Mouse (Mus musculus) right cerebral cortex, postnatal 25 days (tissue): ENCODE data around the gene Fbln1.

Experiments
- DNase-seq: peaks from one replicate; pipeline ENCODE4 v3.0.0; 2022

The Fbln1 gene

DNA sequence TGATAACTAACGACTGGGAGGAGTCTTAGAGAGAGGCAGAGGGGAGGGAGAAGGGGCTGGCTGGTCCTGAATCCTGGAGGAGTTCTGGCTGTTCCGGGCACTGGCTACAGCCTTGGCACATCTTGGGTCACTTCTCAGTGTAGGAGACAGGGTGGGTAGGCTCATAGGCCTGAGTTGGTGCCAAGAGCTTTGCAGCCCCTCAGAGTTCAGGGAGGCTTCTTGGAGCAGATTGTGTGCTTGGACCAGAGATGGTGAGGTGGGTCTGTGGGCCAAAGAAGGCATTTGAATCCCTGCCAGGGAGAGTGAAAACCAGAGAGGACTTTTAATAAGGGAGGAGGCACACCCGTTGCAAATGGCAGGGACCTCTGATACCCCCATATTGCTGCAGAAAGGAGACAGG, 1.3 kb downstream of the Fbln1 start:
- no peak for DNase-seq

DNA sequence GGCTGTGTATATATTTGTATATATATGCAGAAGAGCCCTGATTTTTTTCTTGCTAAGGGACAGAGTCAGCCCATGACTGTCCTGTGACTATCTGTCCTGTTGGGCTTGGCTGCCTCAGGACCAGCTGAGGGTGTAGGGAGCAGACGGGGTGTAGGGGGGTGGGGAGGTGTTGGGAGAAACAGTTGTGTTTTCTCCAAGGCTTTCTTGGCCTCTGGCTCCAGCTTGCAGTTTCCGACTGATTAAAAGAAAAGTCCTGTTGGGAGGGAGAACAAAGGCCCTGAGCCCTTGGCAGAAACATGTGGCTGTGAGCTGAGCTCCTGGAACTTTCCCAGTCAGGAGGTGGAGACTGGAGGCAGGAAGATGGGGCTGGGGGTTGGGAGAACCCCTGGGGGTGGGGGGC, 2.0 kb downstream of the Fbln1 start:
- DNase-seq = peak; percentile 17

DNA sequence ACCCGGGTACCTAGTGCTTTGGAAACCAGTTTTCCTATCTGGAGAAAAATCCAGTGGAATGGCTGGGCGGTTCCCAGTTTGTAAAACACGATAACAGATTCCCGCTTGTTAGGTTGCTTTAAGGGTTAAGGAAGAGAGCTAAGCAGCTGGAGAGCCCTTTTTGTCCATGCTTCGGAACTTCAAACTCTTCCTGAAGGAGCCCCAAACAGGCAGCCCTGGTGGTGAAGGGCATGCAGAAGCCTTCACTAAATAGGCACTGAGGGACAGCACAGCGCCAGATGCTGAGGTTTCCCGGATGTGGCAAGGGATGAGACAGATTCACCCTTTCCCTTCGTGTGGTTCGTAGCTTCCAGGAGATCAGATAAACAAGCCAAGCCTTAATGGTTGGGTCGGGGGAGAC, 2.6 kb downstream of the Fbln1 start:
- DNase-seq = no peak

DNA sequence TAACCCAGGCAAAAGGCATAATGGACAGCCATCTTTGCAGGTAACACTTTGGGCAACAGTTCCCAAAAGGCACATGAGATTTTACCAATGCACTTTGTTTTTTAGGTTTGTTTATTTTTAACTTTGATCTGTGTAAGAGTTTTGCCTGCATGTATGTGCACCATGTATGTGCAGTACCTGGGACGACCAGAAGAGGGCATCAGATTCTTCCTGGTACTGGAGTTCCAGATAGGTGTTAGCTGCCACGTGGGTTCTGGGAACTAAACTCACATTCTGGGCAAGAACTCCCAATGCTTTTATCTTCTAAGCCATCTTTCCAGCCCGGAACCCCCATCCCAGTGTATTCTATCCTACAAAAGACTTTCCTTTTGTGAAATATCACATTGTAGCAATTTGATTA, 3.6 kb downstream of the Fbln1 start:
- DNase-seq = no peak

DNA sequence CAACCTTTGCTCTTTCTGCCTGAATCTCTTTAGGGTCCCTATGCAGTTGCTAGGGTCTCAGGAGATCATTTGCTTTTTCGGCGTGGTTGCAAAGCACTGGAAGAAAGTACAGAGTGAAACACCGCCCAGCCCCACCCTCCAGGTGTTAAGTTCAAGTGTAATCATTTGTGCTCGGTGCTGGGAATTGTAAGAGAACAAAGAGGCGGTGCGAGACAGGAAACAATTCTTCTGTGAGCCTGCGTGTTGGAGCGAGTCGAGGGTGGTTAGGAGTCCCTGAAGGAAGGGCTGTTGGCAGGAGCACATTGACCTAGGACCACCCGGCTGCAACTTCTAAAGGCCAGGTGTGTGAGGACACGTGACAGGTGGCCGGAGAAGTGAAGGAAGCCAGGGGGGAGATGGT, 4.9 kb downstream of the Fbln1 start:
- no peak for DNase-seq

DNA sequence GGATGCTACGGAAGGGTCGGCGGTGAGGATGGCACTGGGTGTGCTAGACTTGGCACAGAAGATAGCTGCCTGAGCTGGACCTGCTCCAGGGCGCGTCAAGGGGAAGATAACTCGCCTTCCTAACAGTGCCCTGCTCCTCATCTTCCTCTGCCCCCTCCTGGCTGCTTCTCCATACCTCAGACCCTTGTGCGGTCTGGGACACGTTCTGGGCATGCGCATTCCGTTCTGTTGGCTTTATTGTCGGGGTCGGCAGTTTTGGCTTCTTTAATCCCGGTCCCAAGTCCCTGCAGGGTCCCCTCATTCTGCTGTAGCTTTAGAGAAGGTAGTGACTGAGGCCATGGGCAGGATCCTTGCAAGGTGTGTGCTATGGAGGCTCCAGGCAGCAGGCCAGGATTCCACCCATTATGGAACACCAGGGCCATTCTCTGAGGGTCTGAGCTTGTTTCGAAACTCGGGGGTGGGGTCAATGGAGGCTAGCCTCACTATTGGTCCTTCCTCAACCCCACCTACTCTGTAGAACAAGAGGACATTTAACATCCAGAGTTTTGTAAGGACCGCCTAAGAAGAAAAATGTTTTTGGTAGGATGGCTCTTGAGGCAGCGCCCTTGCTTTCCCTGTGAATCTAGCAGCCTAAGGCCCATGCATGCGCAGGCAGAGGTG, 5.5 kb downstream of the Fbln1 start:
- DNase-seq = no peak

DNA sequence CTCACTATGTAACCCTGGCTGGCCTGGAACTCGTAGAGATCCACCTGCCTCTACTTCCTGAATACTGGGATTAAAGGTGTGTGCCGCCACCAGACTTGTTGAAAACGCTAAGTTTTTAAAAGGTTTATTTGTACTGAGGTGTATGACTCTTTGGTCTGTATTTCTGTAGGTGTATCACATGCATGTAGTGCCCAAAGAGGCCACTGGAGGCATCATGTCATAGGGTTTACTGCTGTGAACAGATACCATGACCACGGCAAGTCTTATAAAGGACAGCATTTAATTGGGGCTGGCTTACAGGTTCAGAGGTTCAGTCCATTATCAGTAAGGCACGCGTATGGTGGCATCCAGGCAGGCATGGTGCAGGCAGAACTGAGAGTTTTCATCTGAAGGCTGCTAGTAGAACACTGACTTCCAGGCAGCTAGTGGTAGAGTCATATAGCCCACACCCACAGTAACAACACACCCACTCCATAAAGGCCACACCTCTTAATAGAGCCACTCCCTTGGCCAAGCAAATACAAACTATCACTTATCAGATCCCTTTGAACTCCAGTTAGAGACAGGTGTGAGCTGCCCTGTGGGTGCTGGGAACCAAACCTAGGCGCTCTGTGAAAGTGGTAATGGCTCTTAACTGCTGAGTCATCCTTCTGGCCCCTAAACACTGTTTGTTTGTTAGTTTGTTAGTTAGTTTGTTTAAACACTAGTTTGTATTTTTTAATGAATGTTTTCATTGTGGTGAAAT, 10.5 kb downstream of the Fbln1 start:
- DNase-seq = no peak

DNA sequence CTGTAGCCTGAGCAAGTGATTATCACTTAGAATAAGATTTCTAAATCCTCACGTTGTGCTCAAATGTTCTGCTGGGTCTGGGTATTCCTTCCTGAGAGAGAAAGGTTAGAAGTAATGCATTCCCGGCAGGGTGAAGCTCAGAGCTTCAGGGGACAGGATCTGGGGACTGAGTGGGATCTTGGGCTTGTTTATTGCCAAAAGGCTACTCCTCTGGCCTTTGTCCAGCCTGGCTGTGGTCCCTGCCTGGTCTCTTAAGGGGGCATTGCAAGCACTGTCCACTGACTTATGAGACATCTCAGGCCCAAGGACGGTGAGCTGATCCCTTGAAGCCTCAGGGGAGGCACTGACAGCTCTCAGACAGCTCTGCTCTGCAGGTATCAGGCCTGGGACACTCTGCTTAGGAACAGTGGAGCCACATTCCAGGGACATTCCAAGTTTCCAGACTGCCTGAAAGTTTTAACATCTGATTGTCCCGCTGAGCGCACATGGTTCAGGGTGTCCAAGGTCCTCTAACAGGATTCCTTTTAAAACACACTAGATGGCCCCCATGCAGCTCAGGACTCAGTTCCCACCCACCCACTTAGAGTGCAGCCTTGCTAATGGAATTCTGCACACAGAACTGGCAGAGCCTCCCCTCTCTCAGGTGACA, 13.0 kb downstream of the Fbln1 start:
- DNase-seq = no peak

DNA sequence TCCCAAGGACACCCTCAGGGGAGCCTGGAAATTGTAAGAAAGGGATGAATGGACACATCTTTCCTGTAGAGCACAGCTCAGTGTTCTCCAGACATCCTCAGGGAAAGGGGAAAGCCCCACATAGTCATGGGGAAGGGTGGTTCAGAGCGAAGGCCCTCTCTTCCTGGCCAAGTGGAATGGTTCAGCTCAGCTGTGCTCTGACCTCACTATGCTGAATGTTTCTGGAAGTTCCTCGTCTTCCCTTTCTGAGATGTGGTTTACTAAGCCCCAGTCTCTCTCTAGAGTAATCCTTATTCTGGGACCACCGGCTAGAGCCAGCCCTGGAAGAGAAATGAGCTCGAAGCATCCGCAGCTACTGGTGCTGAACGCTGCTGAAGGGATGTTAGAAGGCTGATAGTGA, 14.6 kb downstream of the Fbln1 start:
- no peak for DNase-seq

DNA sequence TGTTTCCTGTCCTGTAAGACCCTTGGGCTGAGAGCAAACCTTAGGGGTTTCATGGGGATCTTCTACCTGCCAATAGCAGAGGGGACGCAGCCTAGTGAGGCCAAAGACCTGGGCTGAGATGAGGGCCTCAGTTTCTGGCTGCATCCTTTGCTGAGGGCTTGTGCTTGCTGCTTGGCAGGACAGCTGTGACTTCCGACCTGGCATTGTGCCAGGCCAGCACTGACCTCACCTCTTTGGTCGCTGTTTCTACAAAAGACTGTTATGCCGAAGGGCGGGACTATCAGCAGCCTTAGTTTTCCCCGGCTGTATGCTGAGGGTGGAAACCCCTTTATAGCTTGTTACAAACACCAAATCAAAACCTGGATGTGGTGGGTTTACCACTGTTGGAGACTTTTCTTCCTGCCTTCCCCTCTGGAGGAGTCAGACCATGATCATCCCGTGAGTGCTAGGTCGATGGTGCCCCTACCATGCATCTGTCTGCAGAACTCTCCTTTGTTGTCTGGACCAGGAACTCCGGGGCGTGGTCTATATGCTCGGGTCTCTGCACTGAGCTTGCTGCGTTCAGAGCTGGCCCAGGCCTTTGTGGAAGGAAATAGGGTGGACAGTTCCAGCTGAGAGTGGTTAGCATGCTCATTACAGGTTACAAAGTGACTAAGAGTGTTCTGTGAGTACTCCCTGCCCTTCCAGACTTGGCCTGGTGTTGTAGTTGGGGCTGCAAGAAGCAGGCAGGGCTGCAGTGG, 15.5 kb downstream of the Fbln1 start:
- no peak for DNase-seq

DNA sequence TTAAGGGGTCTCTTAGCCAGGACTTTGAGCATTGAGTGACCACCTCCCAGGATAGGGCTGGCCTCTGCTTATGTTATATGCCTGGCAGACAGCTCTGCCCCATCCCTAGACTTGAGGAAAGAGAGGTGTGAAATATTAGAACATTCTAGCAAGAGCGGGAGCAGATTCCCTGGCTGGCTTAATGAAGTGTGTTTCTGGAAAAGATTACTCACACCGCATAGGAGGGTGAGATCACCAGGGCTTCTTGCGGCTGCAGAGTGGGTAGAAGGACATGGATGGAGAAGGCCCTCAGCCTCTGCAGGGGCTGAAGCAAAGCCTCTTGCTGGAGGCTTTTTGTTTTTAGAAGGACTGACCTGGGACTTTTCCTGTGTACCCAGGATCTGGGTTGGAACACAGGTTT, 19.9 kb downstream of the Fbln1 start:
- no peak for DNase-seq

DNA sequence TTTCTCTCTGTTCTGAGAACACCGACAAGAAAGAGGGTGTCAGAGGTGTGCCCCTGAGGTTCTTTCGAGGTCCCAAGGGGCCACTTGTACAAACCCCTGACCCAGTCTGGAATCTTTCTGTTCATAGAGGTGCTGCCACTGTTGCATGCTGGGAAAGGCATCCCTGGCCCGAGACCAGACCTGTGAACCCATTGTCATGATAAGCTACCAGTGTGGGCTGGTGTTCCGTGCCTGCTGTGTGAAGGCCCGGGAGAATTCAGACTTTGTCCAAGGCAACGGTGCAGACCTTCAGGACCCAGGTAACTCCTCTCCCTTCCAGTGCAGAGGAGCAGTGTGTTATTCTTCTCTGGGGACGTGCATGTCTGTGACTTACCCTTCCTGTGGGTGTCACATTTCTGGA, 21.1 kb downstream of the Fbln1 start:
- no peak for DNase-seq

DNA sequence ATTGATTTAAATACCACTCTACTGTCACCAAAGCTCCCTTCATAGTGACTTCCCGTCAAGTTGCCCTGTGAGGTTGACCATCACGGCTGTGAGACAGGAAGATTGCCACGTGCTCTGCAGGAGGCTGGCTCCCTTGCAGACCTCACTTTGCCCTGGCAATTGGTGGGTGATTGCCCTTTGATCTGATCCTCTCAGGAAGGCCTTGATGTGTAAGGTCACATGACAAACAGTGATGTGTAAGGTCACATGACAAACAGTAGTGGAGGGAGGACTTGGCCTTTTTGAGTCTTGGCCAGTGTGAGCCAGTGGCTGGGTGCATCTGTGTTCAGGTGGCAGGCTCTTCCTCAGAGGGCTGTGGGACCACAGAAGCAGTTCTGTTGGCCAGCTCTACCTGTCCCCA, 22.8 kb downstream of the Fbln1 start:
- no peak for DNase-seq

DNA sequence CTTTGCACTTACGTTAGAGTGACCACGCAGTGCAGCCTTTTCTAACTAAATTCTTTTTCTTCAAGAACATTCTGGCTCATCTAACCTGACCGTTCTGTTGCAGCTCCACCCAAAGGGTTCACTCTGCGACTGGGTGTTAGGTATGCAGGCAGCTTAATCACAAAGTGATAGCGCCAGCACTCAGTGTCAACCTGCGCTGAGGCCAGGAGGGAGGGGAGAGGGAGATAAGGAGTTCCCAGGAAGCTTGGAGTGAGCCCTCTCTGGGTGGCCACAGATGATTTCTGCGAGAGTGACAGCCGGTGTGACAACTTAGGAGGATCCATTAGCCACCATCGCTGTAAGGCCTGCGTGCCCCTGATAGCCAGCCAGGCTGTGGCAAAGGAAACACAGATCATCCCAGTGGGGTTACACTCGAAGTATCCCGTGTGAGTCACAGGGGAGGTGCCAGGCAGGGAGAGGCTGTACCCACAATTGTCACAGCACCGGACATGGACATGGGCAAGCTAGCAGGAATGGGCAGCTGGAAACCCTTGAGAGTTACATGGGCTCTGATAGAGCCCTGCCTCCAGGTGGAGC, 24.3 kb downstream of the Fbln1 start:
- DNase-seq = no peak

DNA sequence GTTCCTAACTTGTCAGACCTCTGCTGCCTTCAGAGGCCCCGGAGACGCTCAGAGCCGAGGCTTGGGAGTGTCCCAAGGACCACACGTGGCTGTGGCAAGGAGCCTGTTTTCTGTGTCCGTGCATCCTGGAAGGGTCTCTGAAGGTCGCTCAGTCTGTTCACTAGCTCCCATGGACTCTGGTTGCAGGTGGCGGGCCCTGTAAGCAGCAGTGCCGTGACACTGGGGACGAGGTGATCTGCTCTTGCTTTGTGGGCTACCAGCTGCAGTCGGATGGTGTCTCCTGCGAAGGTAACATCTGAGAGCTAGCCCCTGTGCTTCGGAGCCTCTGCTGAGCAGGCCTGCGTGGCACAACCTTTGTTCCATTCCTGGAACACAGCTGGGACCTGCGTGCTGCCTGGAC, 24.9 kb downstream of the Fbln1 start:
- no peak for DNase-seq

DNA sequence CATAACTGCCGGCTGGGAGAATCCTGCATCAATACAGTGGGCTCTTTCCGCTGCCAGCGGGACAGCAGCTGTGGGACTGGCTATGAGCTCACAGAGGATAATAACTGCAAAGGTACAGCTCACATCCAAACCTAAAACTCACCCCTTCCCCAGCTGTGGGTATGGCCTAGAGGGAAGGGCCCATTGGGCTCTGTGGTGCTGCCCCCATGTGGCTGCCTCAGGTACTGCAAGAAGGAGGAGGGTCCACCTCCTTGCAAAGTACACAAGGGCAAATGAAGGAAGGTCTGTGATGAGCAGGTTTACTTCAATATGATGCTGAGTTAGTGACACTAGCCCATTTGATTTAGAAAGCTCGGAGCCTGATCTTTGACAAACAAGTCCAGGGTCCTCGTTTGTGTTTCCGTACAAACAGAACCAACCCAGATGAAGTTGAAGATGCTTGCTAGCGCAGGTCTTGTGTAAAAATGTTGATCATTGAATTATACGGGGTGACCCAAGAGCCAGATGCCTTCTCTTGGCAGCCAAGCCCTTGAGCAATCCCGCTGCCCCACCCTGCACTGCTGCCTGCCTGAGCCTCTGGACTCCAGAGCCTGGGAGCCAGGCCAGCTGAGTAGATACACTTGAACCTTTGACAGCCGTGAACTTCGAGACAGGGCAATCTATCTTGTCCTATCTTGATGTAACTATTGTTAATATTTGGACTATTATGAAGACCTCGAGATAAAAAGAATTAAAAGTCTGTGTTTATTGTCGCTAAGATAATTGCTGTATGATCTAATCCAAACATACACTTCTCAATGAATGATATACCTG, 25.9 kb downstream of the Fbln1 start:
- peak; percentile 17 for DNase-seq

DNA sequence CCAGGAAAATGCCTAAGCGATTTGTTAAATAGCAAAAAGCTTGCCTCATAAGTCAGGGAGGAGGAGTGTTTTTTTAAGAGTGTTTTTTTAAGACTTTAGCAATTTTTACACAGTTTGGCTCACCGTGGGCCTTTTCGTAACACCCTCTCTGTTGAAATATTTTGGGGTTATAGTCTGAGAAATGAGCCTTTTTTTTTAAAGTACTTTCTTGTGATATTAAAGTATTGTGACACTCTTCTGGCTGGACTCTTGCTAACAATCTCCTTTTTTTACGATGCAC, 26.4 kb downstream of the Fbln1 start:
- DNase-seq = no peak

DNA sequence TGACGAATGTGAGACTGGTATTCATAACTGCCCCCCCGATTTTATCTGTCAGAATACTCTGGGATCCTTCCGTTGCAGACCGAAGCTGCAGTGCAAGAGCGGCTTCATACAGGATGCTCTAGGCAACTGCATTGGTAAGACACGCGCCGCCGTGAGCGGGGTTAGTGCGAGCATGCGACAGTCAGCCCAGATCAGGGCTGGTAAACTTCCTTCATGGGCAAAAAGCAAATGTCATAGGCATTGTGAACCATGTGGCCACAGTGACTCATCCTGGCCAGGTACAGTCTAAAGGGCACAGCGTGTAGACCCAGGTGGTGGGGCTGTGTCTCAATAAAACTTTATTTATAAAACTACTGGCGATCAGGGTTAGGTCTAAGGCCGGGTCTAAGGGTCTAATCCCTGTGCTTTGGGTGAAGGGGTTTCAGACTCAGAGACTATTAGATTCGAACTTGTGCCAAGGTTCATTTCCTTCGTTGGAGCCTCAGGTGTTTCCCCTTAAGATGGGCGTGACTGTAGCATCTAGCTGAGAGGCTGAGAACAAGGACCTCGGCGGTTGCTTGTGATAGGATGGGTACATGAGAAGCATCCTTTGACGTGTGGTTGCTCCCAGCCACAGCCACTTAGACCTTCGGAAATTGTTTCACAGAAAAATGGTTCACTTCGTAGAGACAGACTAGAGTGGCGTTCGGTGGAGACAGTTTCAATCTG, 26.9 kb downstream of the Fbln1 start:
- no peak for DNase-seq

DNA sequence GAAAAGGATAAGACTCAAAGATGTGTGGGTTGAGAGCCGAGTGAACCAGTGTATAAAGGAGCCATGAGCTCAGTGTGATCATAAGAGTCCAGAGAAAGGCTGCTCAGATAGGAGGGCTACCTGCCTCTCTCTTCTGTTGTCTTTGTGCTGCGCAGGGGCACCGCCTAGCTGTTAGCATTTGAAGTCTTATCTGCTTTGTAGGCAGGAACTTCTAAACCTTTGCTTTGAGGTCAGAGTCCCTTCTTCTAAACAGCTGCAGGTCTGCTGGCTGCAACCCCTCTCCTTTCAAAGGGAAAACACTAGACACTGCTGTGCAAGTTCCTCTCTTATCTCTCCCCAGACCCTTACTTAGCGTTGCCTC, 27.5 kb downstream of the Fbln1 start:
- DNase-seq = no peak

DNA sequence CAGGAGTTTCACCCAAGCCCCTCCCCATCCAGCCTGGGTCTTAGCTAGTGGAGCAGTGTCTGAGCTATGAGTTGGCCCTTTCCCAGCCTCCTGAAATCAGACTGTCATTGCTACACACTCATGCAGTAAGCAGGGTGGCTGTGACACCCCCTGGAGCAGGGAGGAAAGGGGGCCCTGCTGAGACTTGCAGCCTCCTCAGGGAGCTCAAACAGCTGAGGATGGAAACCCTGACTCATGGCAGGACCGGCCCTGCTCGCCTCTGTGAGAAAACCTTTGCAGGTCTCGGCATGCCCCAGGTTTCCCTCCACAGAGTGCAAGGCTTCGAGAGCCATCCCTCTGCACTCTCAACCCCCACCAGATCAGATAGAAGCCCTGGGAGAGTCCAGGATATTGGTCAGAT, 27.9 kb downstream of the Fbln1 start:
- no peak for DNase-seq

DNA sequence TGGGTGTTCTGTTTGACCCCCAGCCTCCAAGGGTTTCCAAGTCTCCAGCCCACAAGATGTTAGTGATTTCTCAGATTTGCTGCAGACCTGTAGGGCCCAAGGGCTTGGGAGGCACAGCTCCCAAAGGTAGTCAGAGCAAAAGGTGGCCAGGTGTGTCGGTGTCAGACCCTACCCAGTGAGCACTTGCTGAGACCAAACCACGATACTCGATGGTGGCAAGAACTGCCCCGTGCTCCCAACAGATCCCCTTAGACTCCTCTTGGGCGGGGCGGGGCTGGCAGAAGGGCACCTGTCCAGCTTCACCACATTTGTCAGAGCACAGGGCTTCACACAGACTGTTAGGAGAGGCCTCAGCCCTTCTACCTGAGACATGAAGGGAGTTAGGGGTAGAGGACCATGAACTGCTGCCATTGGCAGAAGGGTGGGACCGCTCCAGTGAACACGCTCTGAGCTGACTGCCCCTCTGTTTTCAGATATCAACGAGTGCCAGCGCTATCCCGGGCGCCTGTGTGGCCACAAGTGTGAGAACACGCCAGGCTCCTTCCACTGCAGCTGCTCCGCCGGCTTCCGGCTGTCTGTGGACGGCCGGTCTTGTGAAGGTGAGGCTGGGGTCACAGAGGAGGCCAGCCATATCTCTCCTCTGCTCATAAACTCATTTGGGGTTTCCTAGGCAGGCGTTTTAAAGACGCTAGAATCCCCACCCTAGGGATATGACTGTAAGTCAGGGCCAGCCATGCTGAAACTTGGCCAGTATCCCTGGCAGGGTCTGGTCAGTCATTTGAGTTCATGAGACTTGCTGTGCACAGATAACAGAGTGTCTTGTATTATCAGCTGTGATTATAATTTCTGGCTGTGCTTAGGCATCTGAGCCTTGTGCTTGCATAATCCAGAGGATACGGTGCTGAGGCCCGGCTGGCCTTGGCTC, 33.3 kb downstream of the Fbln1 start:
- no peak for DNase-seq
